Mouse (Mus musculus) intestine, embryonic 16.5 days (tissue): ENCODE measurements around the gene Fancc. TPM values are rescaled to one million over a fixed set of nuclear protein-coding genes. Genes with fewer than 3 reads are reported as not detected.
A peak's percentile ranks its signal among the peaks of the same experiment; 100 is the strongest.

Experiments
- ATAC-seq: fragments of 200-750 bp; cut with Nextera tagmentation; 2 replicates; pipeline ENCODE4 v1.8.0; 2017; ENCODE audit warnings: moderate TSS enrichment, moderate library complexity
- H3K27ac ChIP-seq: fragments of 300-500 bp; sonication (generic); 2 replicates; pipeline ENCODE4 v1.5.1; 2014; ENCODE audit warnings: mild to moderate bottlenecking, low read length
- H3K27me3 ChIP-seq: fragments of 300-500 bp; sonication (generic); replicated peaks from 2 replicates; pipeline ENCODE4 v1.6.1; 2014; ENCODE audit warnings: low read length, control low read depth, mixed read lengths; ENCODE audit not compliant: control insufficient read depth, insufficient read depth
- H3K36me3 ChIP-seq: fragments of 300-500 bp; sonication (generic); 2 replicates; pipeline ENCODE4 v1.6.1; 2014; ENCODE audit warnings: low read length, control low read depth; ENCODE audit not compliant: control insufficient read depth, insufficient read depth
- H3K4me1 ChIP-seq: fragments of 300-500 bp; sonication (generic); 2 replicates; pipeline ENCODE4 v1.6.1; 2014; ENCODE audit warnings: low read length, control low read depth, mixed read lengths; ENCODE audit not compliant: control insufficient read depth, insufficient read depth
- H3K4me2 ChIP-seq: fragments of 300-500 bp; sonication (generic); 2 replicates; pipeline ENCODE4 v1.6.1; 2014; ENCODE audit warnings: low read depth, low read length, control low read depth
- H3K4me3 ChIP-seq: fragments of 300-500 bp; sonication (generic); 2 replicates; pipeline ENCODE4 v1.5.1; 2014; ENCODE audit warnings: mild to moderate bottlenecking, low read length
- H3K9ac ChIP-seq: fragments of 300-500 bp; sonication (generic); 2 replicates; pipeline ENCODE4 v1.6.1; 2014; ENCODE audit warnings: low read depth, low read length
- H3K9me3 ChIP-seq: fragments of 300-500 bp; sonication (generic); 2 replicates; pipeline ENCODE4 v1.6.1; 2016; ENCODE audit warnings: low read length, control low read depth; ENCODE audit not compliant: control insufficient read depth
- WGBS: fragments of 180-500 bp; shearing (Covaris S2); extraction: QIAGEN DNeasy Blood & Tissue Kit; methylation state at CpG from one replicate; pipeline ENCODE4 v1.1.7; 2014; 5-methylcytosine and 5-hydroxymethylcytosine counted together
- polyA plus RNA-seq: library from polyadenylated mRNA; unstranded; fragments of >200 nt; fragmentation: Nextera tagmentation; extraction: Ambion mirVana; gene quantifications from 2 replicates; pipeline ENCODE4 v1.2.1, GENCODE M21; 2015

Gene Fancc
- polyA plus RNA-seq, 1 experiment from 2014 or later = 19.0 TPM

GRCm38 (mm10) chr13:63350076-63350475 is 147.0 kb downstream of the Fancc start:
- Histone ChIP-seq H3K4me2 (no peak overlapping the region), H3K4me3 (no peak overlapping the region), H3K9ac (no peak overlapping the region), H3K9me3 (no peaks in the 10 kb centered on the region), H3K27me3 (no peaks in the 10 kb centered on the region), H3K4me1 (no peaks in the 10 kb centered on the region), H3K36me3 (no peaks in the 10 kb centered on the region), H3K27ac (no peak overlapping the region)
- WGBS = 81% methylated on average over 4 of the region's 4 CpGs
- ATAC-seq = no peak

GRCm38 (mm10) chr13:63347639-63348038 is 149.4 kb downstream of the Fancc start:
- Histone ChIP-seq H3K9ac (no peak overlapping the region), H3K27ac (no peak overlapping the region), H3K9me3 (no peaks in the 10 kb centered on the region), H3K36me3 (no peaks in the 10 kb centered on the region), H3K4me1 (no peaks in the 10 kb centered on the region), H3K27me3 (no peaks in the 10 kb centered on the region), H3K4me2 (no peak overlapping the region), H3K4me3 (no peak overlapping the region)
- 74% methylated on average over 2 of the region's 2 CpGs for WGBS
- no peak for ATAC-seq

- no peak overlapping the region for H3K9ac ChIP-seq
- H3K4me1 ChIP-seq = no peaks in the 10 kb centered on the region
- H3K36me3 ChIP-seq = no peaks in the 10 kb centered on the region
- H3K27me3 ChIP-seq = no peaks in the 10 kb centered on the region
- H3K9me3 ChIP-seq = no peaks in the 10 kb centered on the region
- H3K4me2 ChIP-seq = no peak overlapping the region
- WGBS = 73% methylated on average over 5 of the region's 5 CpGs
- no peak for ATAC-seq
- no peak overlapping the region for H3K4me3 ChIP-seq
- no peak overlapping the region for H3K27ac ChIP-seq
Observed at GRCm38 (mm10) chr13:63345476-63346225, 151.4 kb downstream of the Fancc start.

GRCm38 (mm10) chr13:63344481-63344880 is 152.6 kb downstream of the Fancc start:
- ATAC-seq = no peak
- 97% methylated on average over 3 of the region's 3 CpGs for WGBS
- H3K4me2 ChIP-seq = no peak overlapping the region

DNA sequence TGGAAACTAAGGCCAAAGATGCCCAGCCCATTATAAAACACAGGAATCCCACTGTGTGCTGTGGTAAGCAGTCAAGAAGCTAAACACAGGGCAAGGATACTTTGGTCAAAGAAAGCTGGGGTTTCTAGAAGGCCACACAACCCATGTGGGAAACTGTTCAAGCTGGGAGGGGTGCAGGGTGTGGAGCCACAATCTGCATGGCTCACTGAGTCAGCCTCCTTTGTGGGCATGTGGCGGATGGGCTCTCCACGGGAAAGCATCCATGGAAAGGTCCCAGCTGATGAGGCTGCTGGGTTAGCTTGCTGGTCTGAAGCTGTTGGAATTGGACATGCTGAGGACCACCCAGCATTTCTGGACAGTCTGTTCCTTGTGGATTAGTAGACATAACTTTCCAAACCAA is 154.3 kb downstream of the Fancc start:
- no peak overlapping the region for H3K9ac ChIP-seq
- ATAC-seq = no peak
- no peak overlapping the region for H3K27ac ChIP-seq
- no peaks in the 10 kb centered on the region for H3K4me1 ChIP-seq
- no peak overlapping the region for H3K4me3 ChIP-seq
- no peaks in the 10 kb centered on the region for H3K27me3 ChIP-seq
- no peak overlapping the region for H3K4me2 ChIP-seq
- H3K36me3 ChIP-seq = no peaks in the 10 kb centered on the region
- 79% methylated on average over 2 of the region's 2 CpGs for WGBS
- H3K9me3 ChIP-seq = no peaks in the 10 kb centered on the region

More at GRCm38 (mm10) chr13:63344481-63344880, 152.6 kb downstream of the Fancc start:
- Histone ChIP-seq H3K27ac (no peak overlapping the region), H3K9me3 (no peaks in the 10 kb centered on the region), H3K36me3 (no peaks in the 10 kb centered on the region), H3K9ac (no peak overlapping the region), H3K4me3 (no peak overlapping the region), H3K27me3 (no peaks in the 10 kb centered on the region), H3K4me1 (no peaks in the 10 kb centered on the region)

GRCm38 (mm10) chr13:63339946-63340345 is 157.1 kb downstream of the Fancc start:
- Histone ChIP-seq H3K27me3 (no peaks in the 10 kb centered on the region), H3K4me3 (no peak overlapping the region), H3K4me2 (no peak overlapping the region), H3K4me1 (0 out of 2 replicates have a peak, but pooled peaks cover 2% of the 10 kb centered on the region), H3K36me3 (no peaks in the 10 kb centered on the region), H3K27ac (no peak overlapping the region), H3K9ac (no peak overlapping the region), H3K9me3 (no peaks in the 10 kb centered on the region)
- 87% methylated on average over 4 of the region's 4 CpGs for WGBS
- no peak for ATAC-seq

DNA sequence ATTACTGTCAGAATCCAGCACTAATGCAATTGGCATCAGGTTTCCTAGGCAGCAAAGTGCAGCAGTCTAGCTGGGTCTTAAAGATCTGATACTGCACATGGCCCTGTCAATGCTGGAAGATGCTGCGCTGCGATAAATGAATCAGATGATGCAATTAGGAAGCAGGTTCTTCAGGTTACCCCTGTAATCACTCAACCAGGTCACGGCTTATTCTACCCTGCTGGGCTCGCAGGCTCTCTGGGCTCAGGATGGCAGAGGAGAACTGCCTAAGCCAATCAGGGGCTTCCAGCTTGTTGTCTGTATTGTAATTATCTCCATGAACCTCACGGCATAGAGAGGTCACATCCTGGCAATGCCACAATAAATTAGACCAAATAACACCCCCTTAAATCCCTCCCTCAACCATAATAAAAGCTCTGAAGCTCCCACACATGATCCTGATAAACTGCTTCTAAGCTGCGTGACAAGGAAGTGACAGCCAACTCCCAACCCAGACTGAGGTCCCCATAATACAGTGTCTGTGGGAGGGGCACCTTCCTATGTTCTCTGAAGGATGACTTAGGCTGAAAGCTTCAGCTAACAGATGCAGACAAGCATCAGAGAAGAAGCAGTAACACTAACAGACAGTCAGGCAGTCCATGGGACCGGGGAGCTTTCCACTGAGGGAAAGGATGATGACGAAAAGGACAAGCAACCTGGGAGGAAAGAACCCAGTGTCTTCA is 159.7 kb downstream of the Fancc start:
- Histone ChIP-seq H3K4me2 (no peak overlapping the region), H3K27me3 (no peaks in the 10 kb centered on the region), H3K9me3 (no peaks in the 10 kb centered on the region), H3K4me3 (no peak overlapping the region), H3K9ac (no peak overlapping the region), H3K27ac (no peak overlapping the region), H3K36me3 (no peaks in the 10 kb centered on the region), H3K4me1 (0 out of 2 replicates have a peak, but pooled peaks cover 2% of the 10 kb centered on the region)
- ATAC-seq = peak; percentile 54; the same call in 1 of the 2 replicates
- WGBS = 58% methylated on average over 8 of the region's 8 CpGs

DNA sequence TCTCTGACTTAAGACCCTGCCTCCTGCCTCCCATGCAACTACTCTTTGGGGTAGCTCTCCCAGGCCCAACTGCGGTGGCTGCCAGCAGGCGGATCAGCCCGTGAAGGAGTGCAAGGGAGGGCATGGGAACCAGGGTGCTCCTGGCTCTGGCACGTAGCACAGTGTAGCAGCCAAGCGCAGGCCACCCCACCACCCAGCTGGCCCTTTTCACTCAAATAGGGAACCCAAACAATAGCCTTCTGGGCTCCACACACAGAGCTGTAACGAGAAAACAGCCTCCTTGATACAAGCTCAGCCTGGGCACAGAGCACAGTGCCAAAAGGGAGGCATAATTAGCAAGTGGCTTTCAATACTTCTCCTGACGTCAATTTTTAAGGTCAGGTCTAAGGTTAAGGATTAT is 160.7 kb downstream of the Fancc start:
- no peaks in the 10 kb centered on the region for H3K36me3 ChIP-seq
- no peaks in the 10 kb centered on the region for H3K9me3 ChIP-seq
- H3K4me2 ChIP-seq = no peak overlapping the region
- no peak overlapping the region for H3K4me3 ChIP-seq
- H3K27me3 ChIP-seq = no peaks in the 10 kb centered on the region
- no peak overlapping the region for H3K9ac ChIP-seq
- ATAC-seq = no peak
- 66% methylated on average over 7 of the region's 7 CpGs for WGBS
- no peak overlapping the region for H3K27ac ChIP-seq
- 0 out of 2 replicates have a peak, but pooled peaks cover 2% of the 10 kb centered on the region for H3K4me1 ChIP-seq

- Histone ChIP-seq H3K9me3 (no peaks in the 10 kb centered on the region), H3K27ac (no peak overlapping the region), H3K27me3 (no peaks in the 10 kb centered on the region), H3K4me3 (no peak overlapping the region), H3K9ac (no peak overlapping the region), H3K4me2 (no peak overlapping the region), H3K4me1 (peaks cover 3% of the 10 kb centered on the region; the same call in 1 of the 2 replicates), H3K36me3 (no peaks in the 10 kb centered on the region)
- no peak for ATAC-seq
- 74% methylated on average over 4 of the region's 4 CpGs for WGBS
Observed at GRCm38 (mm10) chr13:63335421-63336134, 161.5 kb downstream of the Fancc start.
